Mouse (Mus musculus): Measurements from ENCODE around the gene Ifng. TPM values are rescaled to one million over a fixed set of nuclear protein-coding genes. Genes with fewer than 3 reads are reported as not detected.

The Ifng gene
- total RNA-seq (2014; rRNA removed; ENCODE audit: low replicate concordance) (not detected in 2 replicates), polyA plus RNA-seq (2015; fragmentation: Nextera tagmentation; extraction: Ambion mirVana) (not detected in 2 replicates)

DNA sequence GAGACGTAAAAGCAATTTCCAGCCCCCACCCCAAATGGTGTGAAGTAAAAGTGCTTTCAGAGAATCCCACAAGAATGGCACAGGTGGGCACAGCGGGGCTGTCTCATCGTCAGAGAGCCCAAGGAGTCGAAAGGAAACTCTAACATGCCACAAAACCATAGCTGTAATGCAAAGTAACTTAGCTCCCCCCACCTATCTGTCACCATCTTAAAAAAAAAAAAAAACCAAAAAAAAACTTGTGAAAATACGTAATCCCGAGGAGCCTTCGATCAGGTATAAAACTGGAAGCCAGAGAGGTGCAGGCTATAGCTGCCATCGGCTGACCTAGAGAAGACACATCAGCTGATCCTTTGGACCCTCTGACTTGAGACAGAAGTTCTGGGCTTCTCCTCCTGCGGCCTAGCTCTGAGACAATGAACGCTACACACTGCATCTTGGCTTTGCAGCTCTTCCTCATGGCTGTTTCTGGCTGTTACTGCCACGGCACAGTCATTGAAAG is at the start of gene Ifng:
TSS of gene Ifng (plus strand) at position 305 of the 499 bp plus-strand sequence.
- H3K36me3 ChIP-seq (replicated peaks; ENCODE audit: control insufficient read depth, insufficient read depth, low read length) = no peaks in the 10 kb centered on the region
- H3K9me3 ChIP-seq (replicated peaks; ENCODE audit: control insufficient read depth, low read length) = no peaks in the 10 kb centered on the region
- H3K4me2 ChIP-seq (ENCODE audit: low read depth, low read length) = no peak within 1 kb of the TSS
- ATAC-seq (ENCODE audit: insufficient read depth, low read depth) (no peak), DNase-seq (ENCODE audit: low spot score) (no peak)
- TF ChIP-seq EP300 (IDR thresholded peaks at IDR 0.05; ENCODE audit: low read depth) (no peak), CTCF (IDR thresholded peaks at IDR 0.05; ENCODE audit: low read depth) (no peak)
- no peaks in the 10 kb centered on the region for H3K4me1 ChIP-seq (ENCODE audit: control insufficient read depth, insufficient read depth)
- 87% methylated on average over 11 of the region's 11 CpGs for WGBS
- no peak within 1 kb of the TSS for H3K4me3 ChIP-seq (ENCODE audit: low read depth, low read length)
- no peaks in the 10 kb centered on the region for H3K27me3 ChIP-seq (ENCODE audit: control insufficient read depth, insufficient read depth, low read length)
- no peak within 1 kb of the TSS for H3K27ac ChIP-seq (ENCODE audit: low read depth)
- no peak within 1 kb of the TSS for H3K9ac ChIP-seq (replicated peaks; ENCODE audit: low read depth, low read length)

DNA sequence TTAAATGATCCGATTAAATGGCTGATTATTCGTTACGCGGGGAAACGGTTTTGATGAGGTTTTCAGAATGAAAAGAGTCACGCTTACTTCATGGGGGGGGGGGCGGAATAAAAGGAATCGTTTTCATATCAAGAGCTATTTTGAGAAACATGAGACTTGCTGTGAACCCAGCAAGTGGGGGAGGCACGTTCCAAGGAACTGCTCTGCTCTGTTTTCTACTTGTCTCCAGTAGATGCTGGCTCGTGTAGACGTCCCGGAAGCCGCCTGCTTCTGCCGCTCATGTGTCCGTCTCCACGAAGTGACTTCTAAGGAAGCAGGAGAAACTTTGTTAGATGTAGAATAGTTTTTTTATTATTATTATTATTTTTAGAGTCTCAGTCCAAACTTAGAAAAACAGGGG is 40.9 kb upstream of the Ifng start:
- TF ChIP-seq EP300 (IDR thresholded peaks at IDR 0.05; ENCODE audit: low read depth) (no peak), CTCF (IDR thresholded peaks at IDR 0.05; ENCODE audit: low read depth) (no peak)
- no peak overlapping the region for H3K4me2 ChIP-seq (ENCODE audit: low read depth, low read length)
- no peak overlapping the region for H3K9ac ChIP-seq (replicated peaks; ENCODE audit: low read depth, low read length)
- H3K4me1 ChIP-seq (ENCODE audit: control insufficient read depth, insufficient read depth) = no peaks in the 10 kb centered on the region
- WGBS = 71% methylated on average over 16 of the region's 16 CpGs
- H3K36me3 ChIP-seq (replicated peaks; ENCODE audit: control insufficient read depth, insufficient read depth, low read length) = no peaks in the 10 kb centered on the region
- no peak for DNase-seq (ENCODE audit: low spot score)
- ATAC-seq (ENCODE audit: insufficient read depth, low read depth) = no peak
- H3K27ac ChIP-seq (ENCODE audit: low read depth) = no peak overlapping the region
- H3K9me3 ChIP-seq (replicated peaks; ENCODE audit: control insufficient read depth, low read length) = no peaks in the 10 kb centered on the region
- no peak overlapping the region for H3K4me3 ChIP-seq (ENCODE audit: low read depth, low read length)
- no peaks in the 10 kb centered on the region for H3K27me3 ChIP-seq (ENCODE audit: control insufficient read depth, insufficient read depth, low read length)

DNA sequence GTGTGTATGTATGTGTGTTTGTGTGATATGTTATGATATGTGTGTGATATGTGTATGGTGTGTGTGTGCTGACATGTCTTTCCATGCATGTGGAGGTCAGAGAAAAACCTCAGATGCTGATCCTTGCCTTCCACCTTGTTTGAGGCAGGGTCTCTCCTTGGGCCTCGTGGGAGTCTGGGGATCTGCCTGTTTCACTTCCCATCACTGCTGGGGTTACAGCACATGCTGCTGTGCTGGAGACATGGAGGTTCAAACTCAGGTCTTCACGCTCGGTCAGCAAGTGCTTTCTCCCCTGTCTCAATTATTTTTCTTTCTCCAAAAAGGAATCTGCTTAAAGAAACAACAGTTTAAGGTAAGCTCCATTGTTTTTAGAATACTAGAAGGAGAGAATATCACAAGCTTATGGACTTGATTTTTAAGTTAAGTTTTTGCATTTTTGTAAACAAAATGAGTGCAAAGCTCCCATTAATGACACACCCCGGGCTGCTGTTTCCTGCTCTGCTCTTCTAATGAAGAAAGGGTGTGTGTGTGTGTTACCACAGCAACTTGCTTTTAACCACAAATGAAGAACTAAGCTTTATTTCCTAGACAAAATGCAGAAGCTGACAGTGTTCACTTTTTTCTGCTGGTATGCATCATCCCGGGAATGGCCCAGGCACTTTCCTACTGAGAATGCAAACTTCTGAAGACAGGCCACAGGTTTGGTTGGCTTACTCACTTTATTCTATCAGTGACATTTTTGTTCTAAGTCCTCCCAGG is 34.2 kb upstream of the Ifng start:
- no peaks in the 10 kb centered on the region for H3K27me3 ChIP-seq (ENCODE audit: control insufficient read depth, insufficient read depth, low read length)
- H3K4me2 ChIP-seq (ENCODE audit: low read depth, low read length) = no peak overlapping the region
- no peak overlapping the region for H3K9ac ChIP-seq (replicated peaks; ENCODE audit: low read depth, low read length)
- DNase-seq (ENCODE audit: low spot score) = no peak
- WGBS = 77% methylated on average over 5 of the region's 5 CpGs
- H3K36me3 ChIP-seq (replicated peaks; ENCODE audit: control insufficient read depth, insufficient read depth, low read length) = no peaks in the 10 kb centered on the region
- TF ChIP-seq EP300 (IDR thresholded peaks at IDR 0.05; ENCODE audit: low read depth) = no peak
- TF ChIP-seq CTCF (IDR thresholded peaks at IDR 0.05; ENCODE audit: low read depth) = no peak
- H3K4me1 ChIP-seq (ENCODE audit: control insufficient read depth, insufficient read depth) = no peaks in the 10 kb centered on the region
- H3K27ac ChIP-seq (ENCODE audit: low read depth) = no peak overlapping the region
- no peaks in the 10 kb centered on the region for H3K9me3 ChIP-seq (replicated peaks; ENCODE audit: control insufficient read depth, low read length)
- no peak overlapping the region for H3K4me3 ChIP-seq (ENCODE audit: low read depth, low read length)
- ATAC-seq (ENCODE audit: insufficient read depth, low read depth) = no peak

DNA sequence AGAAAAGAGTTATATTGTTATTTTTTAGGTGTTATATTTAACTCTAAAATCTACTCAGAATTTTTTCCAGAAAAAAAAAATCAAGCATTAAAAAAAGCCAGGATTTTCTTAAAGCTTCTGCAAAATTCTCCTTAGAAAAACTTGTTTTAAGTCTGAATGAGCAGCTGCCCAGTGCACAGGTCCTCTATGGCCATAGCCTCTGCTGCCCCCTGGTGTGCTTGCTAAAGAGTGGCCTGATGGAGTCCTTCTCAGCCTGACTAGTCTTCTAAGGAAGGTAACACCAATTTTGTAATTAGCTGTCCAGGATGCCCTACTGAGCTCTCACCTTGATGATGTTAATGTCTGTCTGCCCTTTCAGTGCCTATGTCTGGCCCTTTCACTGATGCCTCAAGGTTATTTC is 29.5 kb upstream of the Ifng start:
- no peak overlapping the region for H3K4me2 ChIP-seq (ENCODE audit: low read depth, low read length)
- TF ChIP-seq CTCF (IDR thresholded peaks at IDR 0.05; ENCODE audit: low read depth) (peak; percentile 50), EP300 (IDR thresholded peaks at IDR 0.05; ENCODE audit: low read depth) (no peak)
- no peaks in the 10 kb centered on the region for H3K27me3 ChIP-seq (ENCODE audit: control insufficient read depth, insufficient read depth, low read length)
- no peak for ATAC-seq (ENCODE audit: insufficient read depth, low read depth)
- no peak overlapping the region for H3K9ac ChIP-seq (replicated peaks; ENCODE audit: low read depth, low read length)
- no peaks in the 10 kb centered on the region for H3K9me3 ChIP-seq (replicated peaks; ENCODE audit: control insufficient read depth, low read length)
- no peaks in the 10 kb centered on the region for H3K4me1 ChIP-seq (ENCODE audit: control insufficient read depth, insufficient read depth)
- H3K27ac ChIP-seq (ENCODE audit: low read depth) = no peak overlapping the region
- DNase-seq (ENCODE audit: low spot score) = peak; percentile 14
- no peaks in the 10 kb centered on the region for H3K36me3 ChIP-seq (replicated peaks; ENCODE audit: control insufficient read depth, insufficient read depth, low read length)
- H3K4me3 ChIP-seq (ENCODE audit: low read depth, low read length) = no peak overlapping the region

DNA sequence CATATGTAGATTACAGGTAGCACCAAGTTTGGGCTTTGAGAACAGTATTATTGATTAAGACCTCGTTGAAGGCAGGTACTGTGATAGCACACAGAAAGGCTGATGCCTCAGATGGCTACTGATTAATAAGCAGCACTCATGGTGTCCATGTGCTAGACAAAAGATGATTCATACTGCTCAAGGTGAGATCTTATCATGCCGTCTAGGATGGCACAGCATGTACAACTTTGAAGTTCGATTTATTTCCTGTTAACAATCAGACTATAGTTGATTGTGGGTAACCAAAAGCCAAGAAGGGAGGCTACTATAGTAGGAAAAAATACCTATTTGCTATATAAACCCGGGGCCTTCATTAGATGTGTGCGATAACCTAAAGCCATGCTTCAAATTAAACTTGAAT is 28.1 kb upstream of the Ifng start:
- no peak overlapping the region for H3K4me3 ChIP-seq (ENCODE audit: low read depth, low read length)
- no peaks in the 10 kb centered on the region for H3K36me3 ChIP-seq (replicated peaks; ENCODE audit: control insufficient read depth, insufficient read depth, low read length)
- H3K27ac ChIP-seq (ENCODE audit: low read depth) = no peak overlapping the region
- ATAC-seq (ENCODE audit: insufficient read depth, low read depth) (no peak), DNase-seq (ENCODE audit: low spot score) (no peak)
- H3K9ac ChIP-seq (replicated peaks; ENCODE audit: low read depth, low read length) = no peak overlapping the region
- H3K4me1 ChIP-seq (ENCODE audit: control insufficient read depth, insufficient read depth) = no peaks in the 10 kb centered on the region
- no peaks in the 10 kb centered on the region for H3K27me3 ChIP-seq (ENCODE audit: control insufficient read depth, insufficient read depth, low read length)
- no peak overlapping the region for H3K4me2 ChIP-seq (ENCODE audit: low read depth, low read length)
- no peaks in the 10 kb centered on the region for H3K9me3 ChIP-seq (replicated peaks; ENCODE audit: control insufficient read depth, low read length)
- 72% methylated on average over 5 of the region's 5 CpGs for WGBS
- no peak for TF ChIP-seq EP300 (IDR thresholded peaks at IDR 0.05; ENCODE audit: low read depth)
- no peak for TF ChIP-seq CTCF (IDR thresholded peaks at IDR 0.05; ENCODE audit: low read depth)

Measured in heart, postnatal 0 days (tissue).